Mouse (Mus musculus) limb, embryonic 13.5 days (tissue): ENCODE measurements around the gene Zmynd8. TPM values are rescaled to one million over a fixed set of nuclear protein-coding genes. Genes with fewer than 3 reads are reported as not detected.

Experiments
- ATAC-seq: fragments of 200-750 bp; cut with Nextera tagmentation; 2 replicates; pipeline ENCODE4 v1.8.0; 2017; ENCODE audit warnings: low read depth, moderate number of reproducible peaks, moderate TSS enrichment; ENCODE audit not compliant: low FRiP score
- H3K27ac ChIP-seq: fragments of 300-500 bp; sonication (generic); 2 replicates; pipeline ENCODE4 v1.5.1; 2015; ENCODE audit warnings: inconsistent platforms, mild to moderate bottlenecking, moderate library complexity
- H3K27me3 ChIP-seq: fragments of 300-500 bp; sonication (generic); 2 replicates; pipeline ENCODE4 v1.6.1; 2015; ENCODE audit warnings: mild to moderate bottlenecking, inconsistent platforms
- H3K36me3 ChIP-seq: fragments of 300-500 bp; sonication (generic); 2 replicates; pipeline ENCODE4 v1.6.1; 2015; ENCODE audit warnings: inconsistent platforms, mild to moderate bottlenecking, moderate library complexity
- H3K4me1 ChIP-seq: fragments of 300-500 bp; sonication (generic); 2 replicates; pipeline ENCODE4 v1.6.1; 2015; ENCODE audit warnings: inconsistent platforms
- H3K4me2 ChIP-seq: fragments of 300-500 bp; sonication (generic); replicated peaks from 2 replicates; pipeline ENCODE4 v1.6.1; 2015; ENCODE audit warnings: inconsistent platforms, mild to moderate bottlenecking, moderate library complexity
- H3K4me3 ChIP-seq: fragments of 300-500 bp; sonication (generic); 2 replicates; pipeline ENCODE4 v1.5.1; 2015; ENCODE audit warnings: moderate library complexity, mild to moderate bottlenecking, inconsistent platforms
- H3K9ac ChIP-seq: fragments of 300-500 bp; sonication (generic); 2 replicates; pipeline ENCODE4 v1.6.1; 2015; ENCODE audit warnings: mild to moderate bottlenecking, inconsistent platforms
- H3K9me3 ChIP-seq: fragments of 300-500 bp; sonication (generic); 2 replicates; pipeline ENCODE4 v1.6.1; 2016; ENCODE audit warnings: inconsistent platforms
- WGBS: fragments of 180-500 bp; shearing (Covaris S2); methylation state at CpG from one replicate; pipeline ENCODE4 v1.1.7; 2015; 5-methylcytosine and 5-hydroxymethylcytosine counted together
- polyA plus RNA-seq: library from polyadenylated mRNA; unstranded; fragments of >200 nt; fragmentation: Nextera tagmentation; extraction: Ambion mirVana; gene quantifications from 2 replicates; pipeline ENCODE4 v1.2.1, GENCODE M21; 2015

The Zmynd8 gene
- polyA plus RNA-seq, 1 experiment from 2014 or later = 65.7 TPM

GRCm38 (mm10) chr2:165821671-165822070 lies 77.1 kb downstream of the Zmynd8 start:
- Histone ChIP-seq H3K9ac (no peak overlapping the region), H3K27me3 (no peaks in the 10 kb centered on the region), H3K4me3 (no peak overlapping the region), H3K36me3 (peaks cover 95% of the 10 kb centered on the region), H3K9me3 (no peaks in the 10 kb centered on the region), H3K27ac (no peak overlapping the region), H3K4me1 (peaks cover 13% of the 10 kb centered on the region), H3K4me2 (no peak overlapping the region)
- 89% methylated on average over 12 of the region's 12 CpGs for WGBS
- no peak for ATAC-seq

GRCm38 (mm10) chr2:165820504-165821095 lies 78.2 kb downstream of the Zmynd8 start:
- peaks cover 95% of the 10 kb centered on the region for H3K36me3 ChIP-seq
- no peaks in the 10 kb centered on the region for H3K9me3 ChIP-seq
- H3K4me3 ChIP-seq = no peak overlapping the region
- no peak overlapping the region for H3K9ac ChIP-seq
- H3K27ac ChIP-seq = peak overlapping the region; percentile 39; the same call in 1 of the 2 replicates
- 73% methylated on average over 15 of the region's 15 CpGs for WGBS
- H3K27me3 ChIP-seq = no peaks in the 10 kb centered on the region
- 0 out of 2 replicates have a peak, but pooled peaks cover 4% of the 10 kb centered on the region for H3K4me1 ChIP-seq
- no peak overlapping the region for H3K4me2 ChIP-seq
- no peak for ATAC-seq

- no peaks in the 10 kb centered on the region for H3K27me3 ChIP-seq
- H3K36me3 ChIP-seq = peaks cover 95% of the 10 kb centered on the region
- H3K9ac ChIP-seq = no peak overlapping the region
- no peak for ATAC-seq
- H3K9me3 ChIP-seq = no peaks in the 10 kb centered on the region
- 0 out of 2 replicates have a peak, but pooled peaks cover 8% of the 10 kb centered on the region for H3K4me1 ChIP-seq
- no peak overlapping the region for H3K4me3 ChIP-seq
- H3K4me2 ChIP-seq = no peak overlapping the region
- 70% methylated on average over 3 of the region's 3 CpGs for WGBS
- H3K27ac ChIP-seq = peak overlapping the region; percentile 39
Measured at GRCm38 (mm10) chr2:165820073-165820472, 78.7 kb downstream of the Zmynd8 start.

DNA sequence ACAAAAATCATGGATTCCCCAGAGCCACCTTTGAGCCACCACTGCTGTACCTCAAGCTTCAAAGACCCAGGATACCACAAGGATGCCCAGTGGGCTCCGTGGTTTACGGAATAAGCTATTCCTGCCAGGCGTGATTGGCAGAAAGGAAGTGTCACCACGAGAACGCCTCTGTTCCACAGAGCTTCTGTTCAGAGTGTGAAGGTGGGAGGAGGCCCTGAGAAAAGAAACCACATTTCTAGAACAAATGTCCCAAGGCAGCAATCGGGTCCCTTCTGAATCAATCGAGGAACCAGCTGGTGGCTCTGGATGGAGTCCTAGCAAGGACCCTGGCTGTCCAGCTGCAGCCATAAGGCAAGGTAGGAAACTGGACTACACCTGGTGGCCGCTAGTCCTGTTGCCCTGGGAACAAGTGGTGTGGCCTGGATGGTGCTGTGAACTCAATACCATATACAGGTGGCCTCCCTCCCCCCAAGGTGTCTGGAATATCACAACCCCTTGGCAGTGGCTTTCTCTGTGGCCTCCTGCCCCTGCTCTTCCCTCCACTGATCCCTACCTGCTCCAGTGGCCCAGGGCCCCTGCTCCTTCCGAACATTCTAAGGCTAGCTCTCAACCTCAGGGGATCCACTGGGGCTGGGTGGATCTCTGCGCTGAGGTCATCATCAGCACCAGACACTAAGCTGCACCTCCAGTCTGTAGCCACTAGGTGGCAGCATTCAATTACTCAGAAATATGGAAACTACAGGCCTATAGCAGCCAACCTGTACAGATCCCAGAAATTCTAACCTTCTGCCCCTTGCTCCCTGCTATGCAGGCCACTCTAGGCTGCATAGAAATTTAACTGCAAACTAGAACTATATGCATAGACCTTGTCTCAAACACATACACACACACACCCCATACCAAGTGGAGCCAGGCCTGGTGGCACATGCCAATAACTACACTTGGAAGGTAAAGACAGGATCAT lies 79.5 kb downstream of the Zmynd8 start:
- H3K27me3 ChIP-seq = no peaks in the 10 kb centered on the region
- H3K36me3 ChIP-seq = peaks cover 95% of the 10 kb centered on the region
- no peak overlapping the region for H3K4me3 ChIP-seq
- ATAC-seq = peak; percentile 17; the same call in 1 of the 2 replicates
- 81% methylated on average over 10 of the region's 10 CpGs for WGBS
- H3K9ac ChIP-seq = no peak overlapping the region
- peak overlapping the region; percentile 39; the same call in 1 of the 2 replicates for H3K27ac ChIP-seq
- H3K9me3 ChIP-seq = no peaks in the 10 kb centered on the region
- 0 out of 2 replicates have a peak, but pooled peaks cover 8% of the 10 kb centered on the region for H3K4me1 ChIP-seq
- H3K4me2 ChIP-seq = no peak overlapping the region

DNA sequence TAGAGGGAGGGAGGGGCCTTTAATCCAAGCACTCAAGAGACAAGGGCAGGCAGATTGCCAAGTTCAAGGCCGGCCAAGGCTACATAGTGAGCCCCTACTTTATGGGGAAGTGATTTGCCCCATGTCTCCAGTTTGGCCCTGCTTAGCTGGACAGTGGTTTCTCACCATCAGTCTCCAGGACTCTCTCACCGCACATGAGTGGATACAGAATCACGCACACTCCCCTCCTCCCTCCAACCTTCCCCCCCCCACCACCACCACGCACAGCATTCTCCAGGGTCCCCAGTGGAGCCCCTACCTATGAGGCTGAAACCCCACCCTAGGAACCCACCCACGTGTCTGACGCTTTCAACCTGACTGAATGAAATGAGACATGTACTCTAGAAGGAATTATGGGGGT lies 80.2 kb downstream of the Zmynd8 start:
- Histone ChIP-seq H3K27ac (no peak overlapping the region), H3K36me3 (peaks cover 95% of the 10 kb centered on the region), H3K4me2 (no peak overlapping the region), H3K9ac (no peak overlapping the region), H3K27me3 (no peaks in the 10 kb centered on the region), H3K9me3 (no peaks in the 10 kb centered on the region), H3K4me1 (0 out of 2 replicates have a peak, but pooled peaks cover 8% of the 10 kb centered on the region), H3K4me3 (no peak overlapping the region)
- 96% methylated on average over 6 of the region's 6 CpGs for WGBS
- no peak for ATAC-seq

DNA sequence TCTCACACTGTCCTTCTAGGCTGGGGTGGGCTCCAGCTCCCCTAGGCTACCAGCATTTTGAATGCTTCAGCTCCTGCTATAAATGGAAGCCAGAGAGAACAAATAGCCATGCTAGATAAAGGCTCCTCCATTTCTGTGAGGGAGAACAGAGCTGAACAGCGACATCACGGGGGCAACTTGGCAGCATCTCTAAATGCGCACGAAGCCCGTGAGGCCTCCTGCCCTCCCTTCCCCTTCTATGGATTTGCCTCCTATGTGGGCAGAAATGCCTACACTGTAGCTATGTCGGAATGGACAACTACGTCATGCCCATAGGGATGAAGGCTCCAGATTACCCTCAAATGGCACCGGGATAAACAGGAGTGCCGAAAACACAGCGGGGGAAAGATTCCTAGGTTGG lies 81.4 kb downstream of the Zmynd8 start:
- H3K9me3 ChIP-seq = no peaks in the 10 kb centered on the region
- no peak overlapping the region for H3K27ac ChIP-seq
- ATAC-seq = no peak
- H3K4me2 ChIP-seq = no peak overlapping the region
- peaks cover 94% of the 10 kb centered on the region for H3K36me3 ChIP-seq
- 96% methylated on average over 10 of the region's 10 CpGs for WGBS
- H3K27me3 ChIP-seq = no peaks in the 10 kb centered on the region
- H3K4me3 ChIP-seq = no peak overlapping the region
- H3K4me1 ChIP-seq = 0 out of 2 replicates have a peak, but pooled peaks cover 8% of the 10 kb centered on the region
- H3K9ac ChIP-seq = no peak overlapping the region

GRCm38 (mm10) chr2:165815103-165815880 lies 83.5 kb downstream of the Zmynd8 start:
- no peak overlapping the region for H3K4me2 ChIP-seq
- 83% methylated on average over 25 of the region's 28 CpGs for WGBS
- H3K9ac ChIP-seq = peak overlapping the region; percentile 19; the same call in 1 of the 2 replicates
- H3K4me3 ChIP-seq = no peak overlapping the region
- no peaks in the 10 kb centered on the region for H3K9me3 ChIP-seq
- no peak for ATAC-seq
- no peaks in the 10 kb centered on the region for H3K27me3 ChIP-seq
- 0 out of 2 replicates have a peak, but pooled peaks cover 8% of the 10 kb centered on the region for H3K4me1 ChIP-seq
- H3K36me3 ChIP-seq = peaks cover 98% of the 10 kb centered on the region
- H3K27ac ChIP-seq = no peak overlapping the region

- WGBS = 89% methylated on average over 8 of the region's 8 CpGs
- H3K36me3 ChIP-seq = peaks cover 99% of the 10 kb centered on the region
Measured at GRCm38 (mm10) chr2:165812889-165813288, 85.9 kb downstream of the Zmynd8 start.

DNA sequence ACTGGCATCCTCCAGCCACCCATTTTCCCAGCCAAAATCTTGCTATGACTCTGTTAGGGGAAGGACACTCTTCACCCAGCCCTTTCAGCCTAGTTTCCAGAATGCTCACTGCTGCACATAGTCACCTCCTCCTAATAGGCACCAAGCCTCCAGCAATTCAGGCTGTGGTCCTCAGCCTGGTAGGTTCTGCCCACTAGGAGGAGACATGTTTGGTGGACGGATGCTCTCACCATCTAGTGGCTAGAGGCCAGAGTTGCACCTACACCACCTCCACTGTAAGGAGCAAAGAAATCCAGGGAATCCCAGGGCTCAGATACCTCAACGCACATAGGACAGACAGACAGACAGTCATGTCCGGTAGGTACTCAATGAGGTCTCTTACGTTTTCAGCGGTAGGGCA lies 87.3 kb downstream of the Zmynd8 start:
- no peak for ATAC-seq
- Histone ChIP-seq H3K4me1 (0 out of 2 replicates have a peak, but pooled peaks cover 4% of the 10 kb centered on the region), H3K9me3 (no peaks in the 10 kb centered on the region), H3K36me3 (peaks cover 98% of the 10 kb centered on the region), H3K27ac (no peak overlapping the region), H3K4me3 (no peak overlapping the region), H3K4me2 (no peak overlapping the region), H3K9ac (no peak overlapping the region), H3K27me3 (no peaks in the 10 kb centered on the region)
- 59% methylated on average over 5 of the region's 5 CpGs for WGBS

More at GRCm38 (mm10) chr2:165812889-165813288, 85.9 kb downstream of the Zmynd8 start:
- H3K27me3 ChIP-seq = no peaks in the 10 kb centered on the region
- H3K9ac ChIP-seq = no peak overlapping the region
- H3K4me1 ChIP-seq = 0 out of 2 replicates have a peak, but pooled peaks cover 4% of the 10 kb centered on the region
- H3K9me3 ChIP-seq = no peaks in the 10 kb centered on the region
- no peak overlapping the region for H3K4me3 ChIP-seq
- no peak overlapping the region for H3K27ac ChIP-seq
- no peak for ATAC-seq
- no peak overlapping the region for H3K4me2 ChIP-seq

GRCm38 (mm10) chr2:165809901-165810477 lies 88.8 kb downstream of the Zmynd8 start:
- 92% methylated on average over 5 of the region's 5 CpGs for WGBS
- no peaks in the 10 kb centered on the region for H3K27me3 ChIP-seq
- no peak overlapping the region for H3K27ac ChIP-seq
- H3K36me3 ChIP-seq = peaks cover 98% of the 10 kb centered on the region
- H3K4me3 ChIP-seq = no peak overlapping the region
- H3K4me1 ChIP-seq = no peaks in the 10 kb centered on the region
- no peak overlapping the region for H3K4me2 ChIP-seq
- no peak overlapping the region for H3K9ac ChIP-seq
- H3K9me3 ChIP-seq = no peaks in the 10 kb centered on the region
- no peak for ATAC-seq

GRCm38 (mm10) chr2:165809091-165809490 lies 89.7 kb downstream of the Zmynd8 start:
- no peak overlapping the region for H3K9ac ChIP-seq
- peaks cover 98% of the 10 kb centered on the region for H3K36me3 ChIP-seq
- H3K27ac ChIP-seq = no peak overlapping the region
- WGBS = 94% methylated on average over 5 of the region's 5 CpGs
- ATAC-seq = no peak
- no peaks in the 10 kb centered on the region for H3K9me3 ChIP-seq
- H3K27me3 ChIP-seq = no peaks in the 10 kb centered on the region
- no peaks in the 10 kb centered on the region for H3K4me1 ChIP-seq
- H3K4me3 ChIP-seq = no peak overlapping the region
- H3K4me2 ChIP-seq = no peak overlapping the region
